Mouse (Mus musculus) testis, adult 10 weeks (tissue): Measurements from ENCODE around the gene Olfr1532-ps1. TPM values are rescaled to one million over a fixed set of nuclear protein-coding genes. Genes with fewer than 3 reads are reported as not detected.

Source experiments
- polyA plus RNA-seq: library from polyadenylated mRNA; stranded (reverse); fragments of 350-450 nt; fragmentation: Illumina TruSeq; extraction: RNeasy Lipid Tissue Mini Kit (QIAGEN cat#74804); gene quantifications from one replicate; pipeline ENCODE4 v1.2.3, GENCODE M21; 2014; ENCODE audit warnings: low read depth, low replicate concordance

Gene Olfr1532-ps1
- polyA plus RNA-seq, result not detected

DNA sequence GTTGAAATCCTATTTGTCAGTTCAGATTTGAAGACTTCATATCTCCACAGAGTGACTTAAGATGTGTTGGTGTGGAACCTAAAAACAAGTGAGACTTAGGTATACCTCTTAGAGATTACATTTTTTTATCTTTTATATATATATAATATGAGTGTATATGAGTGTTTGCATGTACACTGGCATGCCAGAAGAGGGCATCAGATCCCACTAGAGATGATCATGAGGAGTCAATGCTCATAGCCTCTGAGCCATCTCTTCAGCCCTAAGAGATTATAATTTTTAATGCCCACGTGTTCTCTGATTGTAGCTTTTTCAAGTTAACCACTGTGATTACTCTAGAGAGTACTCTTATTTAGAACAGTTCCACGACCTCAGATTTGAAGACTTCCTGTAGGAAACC, at the start of gene Olfr1532-ps1:
Olfr1532-ps1 (plus strand) TSS at position 326 of the 400 bp plus-strand sequence.

DNA sequence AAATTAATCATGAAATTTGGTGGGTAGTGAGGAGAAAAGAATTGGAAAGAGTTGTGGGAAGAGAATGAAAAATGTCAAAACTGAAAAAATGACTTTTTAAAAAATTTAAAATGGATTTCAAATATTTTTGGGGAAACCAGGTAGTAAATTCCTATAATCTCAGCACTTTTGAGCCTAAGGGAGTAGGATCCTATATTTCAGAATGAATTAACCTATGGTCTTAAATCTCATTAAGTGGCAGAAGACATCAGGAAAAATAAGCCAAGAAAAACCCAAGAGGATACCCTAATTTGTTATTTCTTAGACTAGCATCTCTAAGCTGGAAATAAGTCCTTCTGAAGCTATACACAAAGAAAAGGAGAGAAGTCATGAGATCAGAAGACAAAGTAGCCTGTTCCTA, 44.9 kb upstream of the Olfr1532-ps1 start, which contains the start of gene Olfr704:
Olfr704 (plus strand) TSS at position 301 of the 400 bp plus-strand sequence.

DNA sequence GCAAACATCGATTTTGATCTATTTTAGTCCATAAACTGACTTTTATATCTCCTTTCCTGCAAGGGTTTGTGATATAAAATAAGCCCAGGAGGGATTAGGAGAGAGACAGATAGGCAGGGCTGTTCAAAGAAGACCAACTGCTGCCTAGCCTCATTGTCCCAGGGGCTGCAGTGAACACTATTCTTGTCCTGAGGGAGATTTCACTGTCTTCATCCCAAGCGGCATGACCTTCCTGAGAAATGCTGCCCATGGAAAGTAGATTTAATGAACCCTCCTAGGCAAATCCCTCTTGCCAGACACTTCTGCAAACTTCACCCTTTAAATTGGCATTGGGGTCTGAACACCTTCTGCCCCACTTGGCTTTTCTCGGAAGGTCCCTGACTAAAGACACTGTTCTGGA, 31.0 kb upstream of the Olfr1532-ps1 start, which contains the start of gene Olfr705:
Olfr705 (minus strand) TSS at position 101 of the 400 bp plus-strand sequence.

DNA sequence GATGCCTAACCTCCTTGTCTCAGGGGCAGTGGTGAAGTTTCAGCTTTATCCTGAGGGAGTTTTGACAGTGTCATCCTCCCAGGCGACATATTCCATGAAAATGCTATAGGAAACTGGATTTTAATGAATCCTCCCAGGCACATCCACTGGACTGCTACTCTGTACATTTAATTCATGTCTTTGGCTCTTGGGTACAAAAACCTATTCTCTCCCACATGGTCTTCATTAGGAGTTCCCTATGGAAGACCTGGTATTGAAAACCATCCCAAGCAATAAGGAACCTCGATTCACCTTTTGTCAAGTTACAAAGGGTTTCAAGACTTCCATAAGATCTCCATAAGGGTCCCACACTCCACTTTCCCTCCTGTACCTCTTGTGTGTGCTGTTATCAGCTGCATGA, 19.7 kb upstream of the Olfr1532-ps1 start, which contains the start of gene Olfr706:
Olfr706 (minus strand) TSS at position 101 of the 400 bp plus-strand sequence.

DNA sequence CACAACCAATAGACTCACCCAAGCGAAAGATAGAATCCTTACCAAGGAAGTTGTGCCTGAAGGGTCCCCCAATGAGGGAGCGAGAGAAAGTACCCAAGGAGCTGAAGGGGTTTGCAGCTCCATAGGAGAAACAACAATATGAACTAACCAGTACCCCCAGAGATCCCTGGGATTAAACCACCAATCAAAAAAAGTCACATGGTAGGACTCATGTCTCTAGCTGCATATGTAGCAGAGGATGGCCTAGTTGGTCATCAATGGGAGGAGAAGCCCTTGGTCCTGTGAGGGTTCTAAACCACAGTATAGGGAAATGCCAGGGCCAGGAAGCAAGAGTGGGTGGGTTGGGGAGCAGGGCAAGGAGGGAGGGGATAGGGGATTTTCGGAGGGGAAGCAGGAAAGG, 6.7 kb upstream of the Olfr1532-ps1 start, which contains the start of gene Olfr707:
Olfr707 (minus strand) TSS at position 101 of the 400 bp plus-strand sequence.

DNA sequence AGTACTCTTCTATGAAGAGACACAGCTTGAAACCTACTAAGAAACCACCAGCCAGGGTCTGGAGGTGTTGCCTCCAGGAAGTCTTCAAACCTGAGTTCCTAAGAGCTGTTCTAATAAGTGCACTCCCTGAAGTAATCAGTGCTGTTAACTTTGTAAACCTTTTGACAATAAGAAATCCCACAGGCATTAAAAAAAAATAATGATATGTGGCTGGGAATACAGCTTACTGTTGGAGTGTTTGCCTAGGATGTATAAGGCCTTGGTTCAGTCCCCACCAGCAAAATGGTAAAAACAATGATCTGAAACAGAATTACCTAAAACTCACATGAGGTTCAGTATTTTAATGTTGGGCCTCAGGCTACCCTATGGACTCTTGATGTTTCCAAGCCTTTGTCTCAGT, 24.3 kb downstream of the Olfr1532-ps1 start, which contains the start of gene Olfr709-ps1:
Olfr709-ps1 (minus strand) TSS at position 101 of the 400 bp plus-strand sequence.

DNA sequence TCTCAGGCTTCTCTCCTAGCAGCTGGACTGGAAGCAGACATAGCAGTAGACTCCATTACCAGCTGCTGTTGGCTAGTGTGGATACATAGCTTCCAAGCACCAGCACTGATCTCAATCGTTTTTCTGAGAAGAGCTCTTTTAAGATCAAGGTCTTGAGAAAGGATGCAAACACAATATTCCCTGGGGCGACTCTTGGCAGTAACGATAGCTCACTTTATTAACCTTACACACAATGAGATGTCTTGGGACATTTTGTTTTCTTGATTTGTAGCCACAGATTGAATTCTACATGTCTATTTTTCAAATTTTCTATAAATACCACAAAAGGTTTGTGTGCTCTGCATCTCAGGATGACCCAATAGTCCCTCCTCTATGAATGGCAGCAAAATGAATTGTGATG, 40.4 kb downstream of the Olfr1532-ps1 start, which contains the start of gene Olfr710:
Olfr710 (minus strand) TSS at position 101 of the 400 bp plus-strand sequence.

DNA sequence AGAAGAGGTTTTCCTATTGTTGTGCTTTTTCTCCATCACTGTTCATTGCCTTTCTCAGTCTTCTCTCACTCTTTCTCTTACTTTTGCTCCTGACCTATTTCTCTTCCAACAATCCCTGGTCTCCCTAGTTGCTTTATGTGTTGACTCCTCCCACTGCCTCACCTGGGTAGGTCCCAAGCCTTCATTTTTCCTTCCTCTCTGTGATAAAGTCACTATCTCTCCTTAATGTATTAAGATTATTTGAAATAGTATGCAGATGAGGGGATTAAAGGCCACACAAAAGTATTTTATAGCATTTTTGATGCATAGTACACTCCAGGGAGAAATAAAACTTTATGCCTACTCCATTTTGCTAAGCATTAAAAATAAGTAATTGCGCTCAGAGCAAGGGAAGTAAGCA, 56.0 kb downstream of the Olfr1532-ps1 start, which contains the start of gene Olfr6:
Olfr6 (minus strand) TSS at position 101 of the 400 bp plus-strand sequence.

Other genes starting within 250 kb of the Olfr1532-ps1 start
- gene Olfr693, start 227.4 kb upstream of the Olfr1532-ps1 start, polyA plus RNA-seq, result not detected
- not detected for gene Olfr694, start 216.2 kb upstream of the Olfr1532-ps1 start, polyA plus RNA-seq
- gene Olfr695, start 191.6 kb upstream of the Olfr1532-ps1 start, polyA plus RNA-seq, result not detected
- 2.3 TPM for gene Olfr697, start 165.6 kb upstream of the Olfr1532-ps1 start, polyA plus RNA-seq
- gene Olfr698, start 152.6 kb upstream of the Olfr1532-ps1 start, polyA plus RNA-seq, result not detected
- 0.18 TPM for gene Olfr699, start 114.8 kb upstream of the Olfr1532-ps1 start, polyA plus RNA-seq
- 0.81 TPM for gene Olfr700, start 99.2 kb upstream of the Olfr1532-ps1 start, polyA plus RNA-seq
- gene Olfr701, start 93.9 kb upstream of the Olfr1532-ps1 start, polyA plus RNA-seq, result 19.2 TPM
- gene Olfr702, start 74.1 kb upstream of the Olfr1532-ps1 start, polyA plus RNA-seq, result not detected
- 1.0 TPM for gene Olfr703, start 64.6 kb upstream of the Olfr1532-ps1 start, polyA plus RNA-seq
- gene Olfr704, start 44.8 kb upstream of the Olfr1532-ps1 start, polyA plus RNA-seq, result not detected
- not detected for gene Olfr705, start 31.1 kb upstream of the Olfr1532-ps1 start, polyA plus RNA-seq
- gene Olfr706, start 19.8 kb upstream of the Olfr1532-ps1 start, polyA plus RNA-seq, result not detected
- not detected for gene Olfr707, start 6.8 kb upstream of the Olfr1532-ps1 start, polyA plus RNA-seq
- gene Olfr709-ps1, start 24.2 kb downstream of the Olfr1532-ps1 start, polyA plus RNA-seq, result not detected
- not detected for gene Olfr710, start 40.3 kb downstream of the Olfr1532-ps1 start, polyA plus RNA-seq
- gene Olfr6, start 55.9 kb downstream of the Olfr1532-ps1 start, polyA plus RNA-seq, result 0.07 TPM
- not detected for gene Olfr711, start 67.5 kb downstream of the Olfr1532-ps1 start, polyA plus RNA-seq
- gene Olfr2, start 98.1 kb downstream of the Olfr1532-ps1 start, polyA plus RNA-seq, result not detected
- gene Olfr713, start 123.2 kb downstream of the Olfr1532-ps1 start, polyA plus RNA-seq, result not detected
- not detected for gene Olfr714, start 163.0 kb downstream of the Olfr1532-ps1 start, polyA plus RNA-seq
- not detected for gene Olfr17, start 185.2 kb downstream of the Olfr1532-ps1 start, polyA plus RNA-seq
- gene Olfr715b, start 202.4 kb downstream of the Olfr1532-ps1 start, polyA plus RNA-seq, result 0.04 TPM
- not detected for gene Olfr715, start 223.1 kb downstream of the Olfr1532-ps1 start, polyA plus RNA-seq
- 0.07 TPM for gene Olfr716, start 230.3 kb downstream of the Olfr1532-ps1 start, polyA plus RNA-seq